Mouse (Mus musculus): Measurements from ENCODE around the gene Nme8.

Gene Nme8

GRCm38 (mm10) chr13:19697790-19698189 lies at the start of gene Nme8:
TSS of gene Nme8 (minus strand) at chr13:19697794.
- DNase-seq (ENCODE audit: low spot score in 2 of 2), result no peak

GRCm38 (mm10) chr13:19745741-19746140 lies 48.1 kb upstream of the Nme8 start:
- DNase-seq (ENCODE audit: low spot score in 2 of 2), result no peak

- DNase-seq (ENCODE audit: low spot score in 2 of 2), result no peak
Measured at GRCm38 (mm10) chr13:19744536-19744935, 46.9 kb upstream of the Nme8 start.

GRCm38 (mm10) chr13:19734597-19734996 lies 37.0 kb upstream of the Nme8 start:
- no peak for DNase-seq (ENCODE audit: low spot score in 2 of 2)

- no peak for DNase-seq (ENCODE audit: low spot score in 2 of 2)
Measured at GRCm38 (mm10) chr13:19730826-19731225, 33.2 kb upstream of the Nme8 start.

- DNase-seq (ENCODE audit: low spot score in 2 of 2), result no peak
Measured at GRCm38 (mm10) chr13:19718954-19719353, 21.4 kb upstream of the Nme8 start.

GRCm38 (mm10) chr13:19717201-19717600 lies 19.6 kb upstream of the Nme8 start:
- no peak for DNase-seq (ENCODE audit: low spot score in 2 of 2)

GRCm38 (mm10) chr13:19703806-19704205 lies 6.2 kb upstream of the Nme8 start:
- no peak for DNase-seq (ENCODE audit: low spot score in 2 of 2)

- peak; percentile 27 to 42 for DNase-seq (ENCODE audit: low spot score in 2 of 2)
Measured at GRCm38 (mm10) chr13:19701443-19702078, 4.0 kb upstream of the Nme8 start.

GRCm38 (mm10) chr13:19700733-19701442 lies 3.3 kb upstream of the Nme8 start:
- DNase-seq (ENCODE audit: low spot score in 2 of 2), result no peak

- no peak for DNase-seq (ENCODE audit: low spot score in 2 of 2)
Measured at GRCm38 (mm10) chr13:19698524-19699173, 1.1 kb upstream of the Nme8 start.

- no peak for DNase-seq (ENCODE audit: low spot score in 2 of 2)
Measured at GRCm38 (mm10) chr13:19690417-19690816, 7.2 kb downstream of the Nme8 start.

- DNase-seq (ENCODE audit: low spot score in 2 of 2), result no peak
Measured at GRCm38 (mm10) chr13:19689971-19690370, 7.6 kb downstream of the Nme8 start.

- DNase-seq (ENCODE audit: low spot score in 2 of 2), result peak; percentile 40 to 57
Measured at GRCm38 (mm10) chr13:19684007-19684406, 13.6 kb downstream of the Nme8 start.

- no peak for DNase-seq (ENCODE audit: low spot score in 2 of 2)
Measured at GRCm38 (mm10) chr13:19682879-19683640, 14.5 kb downstream of the Nme8 start.

- DNase-seq (ENCODE audit: low spot score in 2 of 2), result no peak
Measured at GRCm38 (mm10) chr13:19674601-19675000, 23.0 kb downstream of the Nme8 start.

GRCm38 (mm10) chr13:19674025-19674424 lies 23.6 kb downstream of the Nme8 start:
- no peak for DNase-seq (ENCODE audit: low spot score in 2 of 2)

- no peak for DNase-seq (ENCODE audit: low spot score in 2 of 2)
Measured at GRCm38 (mm10) chr13:19668355-19669140, 29.0 kb downstream of the Nme8 start.

- DNase-seq (ENCODE audit: low spot score in 2 of 2), result no peak
Measured at GRCm38 (mm10) chr13:19652405-19652804, 45.2 kb downstream of the Nme8 start.

GRCm38 (mm10) chr13:19649824-19650223 lies 47.8 kb downstream of the Nme8 start:
- no peak for DNase-seq (ENCODE audit: low spot score in 2 of 2)

- no peak for DNase-seq (ENCODE audit: low spot score in 2 of 2)
Measured at GRCm38 (mm10) chr13:19644225-19644624, 53.4 kb downstream of the Nme8 start.
